Mouse (Mus musculus): Measurements from ENCODE around the gene Malsu1. TPM values are rescaled to one million over a fixed set of nuclear protein-coding genes. Genes with fewer than 3 reads are reported as not detected.

Gene Malsu1
- polyA plus RNA-seq, 1 experiment from 2014 or later = 65.6 TPM

- Histone ChIP-seq H3K4me3 (no peak overlapping the region), H3K27ac (peak overlapping the region; percentile 65), H3K27me3 (no peaks in the 10 kb centered on the region), H3K9me3 (no peaks in the 10 kb centered on the region), H3K9ac (no peak overlapping the region), H3K4me2 (peak overlapping the region; percentile 17; the same call in 1 of the 2 replicates), H3K4me1 (peaks cover 23% of the 10 kb centered on the region), H3K36me3 (peaks cover 16% of the 10 kb centered on the region)
- ATAC-seq (ENCODE audit: borderline replicate concordance, extremely low read depth, low FRiP score, low TSS enrichment) = peak; percentile 75
- 54% methylated on average over 8 of the region's 8 CpGs for WGBS
Observed at GRCm38 (mm10) chr6:49118446-49118845, 44.9 kb downstream of the Malsu1 start.

- Histone ChIP-seq H3K27ac (peak overlapping the region; percentile 74), H3K27me3 (no peaks in the 10 kb centered on the region), H3K9ac (no peak overlapping the region), H3K36me3 (peaks cover 16% of the 10 kb centered on the region), H3K4me1 (peaks cover 23% of the 10 kb centered on the region), H3K4me3 (no peak overlapping the region), H3K9me3 (no peaks in the 10 kb centered on the region), H3K4me2 (no peak overlapping the region)
- 50% methylated on average over 1 of the region's 1 CpGs for WGBS
- peak; percentile 74; the same call in 1 of the 2 replicates for ATAC-seq (ENCODE audit: borderline replicate concordance, extremely low read depth, low FRiP score, low TSS enrichment)
Observed at GRCm38 (mm10) chr6:49119462-49120135, 46.0 kb downstream of the Malsu1 start.

GRCm38 (mm10) chr6:49120370-49120769 lies 46.8 kb downstream of the Malsu1 start:
- Histone ChIP-seq H3K4me3 (no peak overlapping the region), H3K36me3 (peaks cover 11% of the 10 kb centered on the region), H3K4me2 (no peak overlapping the region), H3K27me3 (no peaks in the 10 kb centered on the region), H3K4me1 (peaks cover 23% of the 10 kb centered on the region), H3K9me3 (no peaks in the 10 kb centered on the region), H3K27ac (peak overlapping the region; percentile 74), H3K9ac (no peak overlapping the region)
- 80% methylated on average over 3 of the region's 3 CpGs for WGBS
- ATAC-seq (ENCODE audit: borderline replicate concordance, extremely low read depth, low FRiP score, low TSS enrichment) = no peak

- Histone ChIP-seq H3K27me3 (no peaks in the 10 kb centered on the region), H3K36me3 (0 out of 2 replicates have a peak, but pooled peaks cover 7% of the 10 kb centered on the region), H3K4me2 (no peak overlapping the region), H3K4me1 (no peaks in the 10 kb centered on the region), H3K9ac (no peak overlapping the region), H3K9me3 (no peaks in the 10 kb centered on the region), H3K27ac (no peak overlapping the region), H3K4me3 (no peak overlapping the region)
- no peak for ATAC-seq (ENCODE audit: borderline replicate concordance, extremely low read depth, low FRiP score, low TSS enrichment)
Observed at GRCm38 (mm10) chr6:49130328-49130727, 56.7 kb downstream of the Malsu1 start.

- no peak overlapping the region for H3K9ac ChIP-seq
- WGBS = 89% methylated on average over 9 of the region's 9 CpGs
- no peak for ATAC-seq (ENCODE audit: borderline replicate concordance, extremely low read depth, low FRiP score, low TSS enrichment)
Observed at GRCm38 (mm10) chr6:49131855-49132254, 58.3 kb downstream of the Malsu1 start.

GRCm38 (mm10) chr6:49132352-49133090 lies 58.9 kb downstream of the Malsu1 start:
- Histone ChIP-seq H3K9me3 (no peaks in the 10 kb centered on the region), H3K36me3 (0 out of 2 replicates have a peak, but pooled peaks cover 7% of the 10 kb centered on the region), H3K4me1 (no peaks in the 10 kb centered on the region), H3K9ac (no peak overlapping the region), H3K27me3 (no peaks in the 10 kb centered on the region), H3K4me3 (no peak overlapping the region), H3K4me2 (no peak overlapping the region), H3K27ac (no peak overlapping the region)
- no peak for ATAC-seq (ENCODE audit: borderline replicate concordance, extremely low read depth, low FRiP score, low TSS enrichment)
- 69% methylated on average over 6 of the region's 6 CpGs for WGBS

More at GRCm38 (mm10) chr6:49131855-49132254, 58.3 kb downstream of the Malsu1 start:
- no peak overlapping the region for H3K4me3 ChIP-seq
- no peaks in the 10 kb centered on the region for H3K4me1 ChIP-seq
- no peaks in the 10 kb centered on the region for H3K9me3 ChIP-seq
- H3K4me2 ChIP-seq = no peak overlapping the region
- 0 out of 2 replicates have a peak, but pooled peaks cover 7% of the 10 kb centered on the region for H3K36me3 ChIP-seq
- no peak overlapping the region for H3K27ac ChIP-seq
- H3K27me3 ChIP-seq = no peaks in the 10 kb centered on the region

Other genes with a start within 250 kb of the Malsu1 start
- 226 and 227 TPM in 2 replicates for gene Tmem176a, start 232.9 kb upstream of the Malsu1 start, polyA plus RNA-seq (2015; fragmentation: Nextera tagmentation; extraction: Ambion mirVana)
- gene Tmem176b, start 232.3 kb upstream of the Malsu1 start, polyA plus RNA-seq (2015; fragmentation: Nextera tagmentation; extraction: Ambion mirVana) = 425 and 442 TPM in 2 replicates
- 0.11 TPM in 1 of 2 replicates, not detected in the other for gene Aoc1, start 200.9 kb upstream of the Malsu1 start, polyA plus RNA-seq (2015; fragmentation: Nextera tagmentation; extraction: Ambion mirVana)
- not detected in 2 replicates for gene 1600015I10Rik, start 143.9 kb upstream of the Malsu1 start, polyA plus RNA-seq (2015; fragmentation: Nextera tagmentation; extraction: Ambion mirVana)
- gene Doxl2, start 98.8 kb upstream of the Malsu1 start, polyA plus RNA-seq (2015; fragmentation: Nextera tagmentation; extraction: Ambion mirVana) = not detected in 2 replicates
- gene Svs1, start 86.9 kb upstream of the Malsu1 start, polyA plus RNA-seq (2015; fragmentation: Nextera tagmentation; extraction: Ambion mirVana) = not detected in 2 replicates
- gene Gpnmb, start 37.2 kb upstream of the Malsu1 start, polyA plus RNA-seq (2015; fragmentation: Nextera tagmentation; extraction: Ambion mirVana) = 0.38 and 0.64 TPM in 2 replicates
- 46.5 and 50.5 TPM in 2 replicates for gene Igf2bp3, start 141.2 kb downstream of the Malsu1 start, polyA plus RNA-seq (2015; fragmentation: Nextera tagmentation; extraction: Ambion mirVana)
- 113 TPM in 2 replicates for gene Tra2a, start 190.2 kb downstream of the Malsu1 start, polyA plus RNA-seq (2015; fragmentation: Nextera tagmentation; extraction: Ambion mirVana)
- gene Ccdc126, start 245.5 kb downstream of the Malsu1 start, polyA plus RNA-seq (2015; fragmentation: Nextera tagmentation; extraction: Ambion mirVana) = 12.2 and 13.4 TPM in 2 replicates